Mouse (Mus musculus): ENCODE data around the gene Mesp2.

The Mesp2 gene

DNA sequence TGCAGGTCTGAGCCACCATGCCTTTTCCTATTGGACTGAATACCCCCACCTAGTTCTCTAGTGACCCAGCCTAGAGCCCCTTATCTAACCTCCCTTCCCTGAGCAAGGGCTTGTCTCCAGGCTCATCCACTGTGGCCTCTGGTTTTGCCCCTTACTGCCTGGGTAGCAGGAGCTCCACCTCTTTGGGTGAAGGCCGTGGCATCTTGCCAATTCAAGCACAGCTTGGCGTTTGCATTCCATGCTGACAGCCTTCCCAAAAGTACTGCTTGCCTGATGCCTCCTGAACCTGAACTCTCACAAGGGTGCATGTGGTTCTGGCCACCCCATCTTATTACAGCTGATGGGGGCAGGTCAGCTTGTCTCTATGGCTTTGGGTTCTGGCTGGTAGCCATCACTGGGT lies 6.6 kb upstream of the Mesp2 start:
- in situ Hi-C loops (cut with MboI), result no loop called here

DNA sequence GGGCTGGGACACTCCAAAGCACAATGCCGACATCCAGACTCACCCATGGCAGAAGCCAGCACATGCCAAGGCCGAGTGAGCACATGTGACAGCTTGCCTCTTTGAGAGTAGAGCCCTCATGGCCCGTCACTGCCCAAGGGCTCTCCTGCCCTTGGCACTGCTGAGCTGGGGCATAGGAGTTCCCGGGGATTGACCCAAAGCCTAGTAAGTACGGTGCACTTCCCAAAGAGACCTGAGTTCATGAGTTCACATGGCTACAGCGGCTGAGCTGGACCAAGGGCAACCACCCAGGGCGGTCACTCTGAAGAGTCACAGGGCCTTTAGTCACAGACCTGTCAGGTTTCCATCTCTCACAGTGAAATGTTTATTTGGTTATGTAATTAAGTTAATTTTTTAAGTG lies 2.0 kb upstream of the Mesp2 start:
- in situ Hi-C loops (cut with MboI), result no loop called here

DNA sequence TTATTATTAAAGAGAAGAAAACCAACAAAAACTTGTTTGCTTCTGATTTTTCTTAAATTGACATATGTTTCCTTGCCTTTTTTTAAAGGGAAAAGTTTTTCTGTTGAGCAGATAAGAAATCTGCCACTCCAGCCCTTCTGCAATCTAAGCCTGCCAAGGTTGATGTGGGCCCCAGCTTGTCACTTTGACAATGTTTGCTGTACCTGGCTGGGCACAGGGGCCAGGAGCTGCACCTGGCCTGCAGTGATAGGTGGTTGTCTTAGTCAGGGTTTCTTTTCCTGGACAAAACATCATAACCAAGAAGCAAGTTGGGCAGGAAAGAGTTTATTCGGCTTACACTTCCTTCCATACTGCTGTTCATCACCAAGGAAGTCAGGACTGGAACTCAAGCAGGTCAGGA lies 2.9 kb downstream of the Mesp2 start:
- in situ Hi-C loops (cut with MboI), result no loop called here

DNA sequence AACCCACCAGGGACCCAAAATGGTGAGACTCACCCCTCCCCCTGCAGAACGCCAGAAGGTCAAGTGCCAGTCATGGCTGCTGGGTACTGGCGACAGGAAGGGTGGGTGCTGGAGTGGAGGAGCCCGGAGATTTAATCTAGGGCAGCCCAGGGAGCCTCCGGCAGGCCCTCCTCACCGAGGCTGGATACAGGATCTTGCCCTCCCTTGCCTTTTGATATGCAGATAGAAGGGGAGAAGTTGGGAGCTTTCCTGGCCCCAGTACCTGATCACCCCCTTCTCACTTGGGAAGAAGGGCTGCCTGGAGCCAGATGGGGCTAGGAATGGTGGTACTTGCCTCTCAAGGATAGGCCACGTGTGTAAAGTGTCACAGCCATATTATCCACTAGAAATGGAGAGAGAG lies 7.8 kb downstream of the Mesp2 start:
- in situ Hi-C loops (cut with MboI), result no loop called here

DNA sequence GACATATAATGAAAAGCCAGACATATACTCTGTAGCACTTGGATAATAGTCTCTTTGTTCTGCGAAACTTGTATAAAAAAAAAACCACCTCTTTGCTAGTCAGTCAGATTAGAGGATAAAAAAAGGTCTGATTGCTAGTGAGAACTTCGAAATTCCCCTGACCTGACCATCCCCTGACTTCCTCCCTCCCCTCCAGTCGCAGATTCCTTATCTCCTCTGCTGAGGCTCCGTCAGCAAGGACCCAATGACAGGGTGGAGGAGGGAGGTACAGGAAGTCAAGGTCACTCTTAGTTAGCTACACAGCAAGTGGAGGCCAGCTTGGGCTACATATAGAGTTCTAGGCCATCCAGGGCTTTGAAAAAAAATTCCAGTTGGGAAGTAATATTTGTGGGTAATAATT lies 9.0 kb downstream of the Mesp2 start:
- in situ Hi-C loops (cut with MboI), result no loop called here

DNA sequence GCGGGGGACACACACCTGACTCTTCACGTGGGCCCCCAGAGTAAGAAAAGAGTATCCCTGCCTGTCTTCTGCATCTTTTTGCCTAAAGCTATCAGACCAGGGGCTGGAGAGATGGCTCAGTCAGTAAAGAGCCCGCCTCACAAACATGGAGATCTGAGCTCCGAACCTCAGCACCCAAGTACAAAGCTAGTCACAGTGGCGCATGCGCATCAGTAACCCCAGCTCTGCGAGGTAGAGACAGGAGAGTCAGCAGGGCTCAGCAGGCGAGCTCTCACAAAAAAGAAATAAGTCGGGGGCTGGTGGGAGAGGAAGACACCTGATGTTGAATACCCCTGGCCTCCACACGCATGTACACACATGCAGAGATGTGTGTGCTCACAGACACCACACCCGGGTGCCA lies 9.5 kb downstream of the Mesp2 start:
- in situ Hi-C loops (cut with MboI), result no loop called here

DNA sequence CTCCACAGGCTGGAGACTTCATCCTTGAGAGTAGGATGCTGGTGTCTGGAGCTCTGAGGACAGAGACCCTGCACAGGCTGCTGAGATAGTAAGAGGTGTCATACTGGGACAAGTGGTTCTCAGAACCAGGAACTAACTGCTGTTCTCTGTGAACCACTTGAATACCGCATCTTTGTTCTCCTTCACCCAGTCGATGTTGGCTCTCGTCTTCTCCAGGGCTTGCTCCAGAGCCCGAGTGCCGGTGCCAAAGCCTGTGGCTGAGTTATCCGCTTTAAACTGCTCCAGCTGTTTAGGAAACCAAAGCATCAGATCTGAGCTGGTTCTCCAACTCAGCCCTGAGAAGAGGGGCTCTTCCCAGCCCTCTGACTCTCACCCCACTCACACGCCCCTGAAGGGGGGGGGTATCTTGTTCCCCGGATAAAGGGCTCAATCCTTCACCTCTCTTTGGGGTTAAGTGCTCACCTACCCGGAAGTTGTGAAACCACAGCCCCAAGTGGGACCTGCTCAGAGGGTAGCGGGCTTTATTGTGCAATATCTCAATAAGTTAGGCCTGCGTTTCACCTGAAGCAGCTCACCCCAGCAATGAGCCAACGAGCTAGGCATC lies 11.7 kb downstream of the Mesp2 start:
- in situ Hi-C loops (cut with MboI), result no loop called here

DNA sequence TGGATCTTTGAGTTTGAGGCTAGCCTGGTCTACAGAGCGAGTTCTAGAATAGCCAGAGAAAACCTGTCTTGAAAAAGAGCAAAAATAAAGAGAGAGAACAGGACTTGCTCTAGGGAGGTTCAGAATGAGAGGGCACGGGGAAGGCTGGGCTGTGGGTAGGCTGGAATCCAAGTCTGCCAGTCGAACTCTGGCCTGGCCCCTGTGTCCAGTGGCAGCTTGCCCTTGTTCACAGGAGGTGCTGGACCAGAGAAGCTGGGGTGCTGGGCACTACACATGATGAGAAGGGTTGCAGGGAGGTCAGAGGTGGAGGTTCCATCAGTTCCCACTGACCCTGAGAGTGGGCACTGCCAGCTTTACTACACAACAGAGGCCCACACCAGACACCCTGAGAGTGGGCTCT lies 17.8 kb downstream of the Mesp2 start:
- in situ Hi-C loops (cut with MboI), result no loop called here

DNA sequence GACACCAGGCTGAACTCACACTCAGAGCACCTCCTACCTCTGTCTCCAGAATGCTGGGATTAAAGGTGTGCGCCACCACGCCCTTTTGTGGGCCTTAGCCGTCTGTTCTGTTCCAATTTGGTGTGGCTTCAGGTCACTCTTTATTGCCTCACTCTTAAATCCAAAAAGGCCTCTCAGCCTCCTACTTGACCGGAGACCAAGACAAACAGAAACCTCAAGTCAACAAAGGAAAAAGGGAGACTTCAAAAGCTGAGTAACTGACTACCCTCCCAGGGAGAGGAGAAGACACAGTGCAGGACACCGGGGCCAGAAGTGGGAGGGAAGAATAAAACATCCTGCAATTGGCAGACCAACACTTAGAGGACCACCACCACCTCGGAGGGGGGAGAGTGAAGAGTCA lies 20.6 kb downstream of the Mesp2 start:
- in situ Hi-C loops (cut with MboI), result no loop called here

DNA sequence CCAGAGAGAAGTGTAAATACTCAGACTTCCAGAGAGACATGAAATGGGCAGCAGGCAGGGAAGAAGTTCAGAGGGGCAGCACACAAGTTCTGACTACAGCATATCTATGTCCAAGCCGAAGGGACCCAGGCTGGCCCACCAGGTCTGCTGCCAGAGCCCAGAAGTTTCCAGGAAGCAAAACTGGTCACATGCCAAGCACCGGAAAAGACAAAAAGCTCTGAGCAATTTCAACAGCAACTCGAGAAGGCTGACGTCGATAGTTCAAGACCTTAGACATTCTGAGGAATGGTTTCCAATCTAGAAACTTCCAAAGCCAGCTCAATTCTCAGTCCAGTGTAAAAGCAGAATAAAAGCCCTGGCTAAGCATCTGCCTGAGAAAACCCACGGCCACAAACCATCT lies 21.1 kb downstream of the Mesp2 start:
- in situ Hi-C loops (cut with MboI), result no loop called here

DNA sequence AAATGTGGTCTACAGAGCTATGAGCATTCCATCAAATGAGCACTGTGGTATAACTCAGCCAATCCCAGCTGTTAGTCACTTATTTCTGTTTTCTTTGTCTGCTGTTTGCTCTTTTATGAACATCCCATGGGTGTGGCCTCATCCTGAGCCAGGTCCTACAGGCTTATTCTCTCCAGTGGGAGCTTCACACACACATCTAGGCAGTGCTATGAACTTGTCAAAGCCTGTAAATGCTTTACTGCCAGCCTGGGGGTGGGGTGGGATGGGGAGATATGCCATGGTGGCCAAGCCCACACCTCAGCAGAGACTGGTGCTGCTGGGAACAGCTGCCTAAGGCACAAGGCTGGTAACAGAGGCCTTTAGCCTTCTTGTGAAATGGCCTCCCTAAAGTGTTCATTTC lies 22.5 kb downstream of the Mesp2 start:
- in situ Hi-C loops (cut with MboI), result no loop called here

DNA sequence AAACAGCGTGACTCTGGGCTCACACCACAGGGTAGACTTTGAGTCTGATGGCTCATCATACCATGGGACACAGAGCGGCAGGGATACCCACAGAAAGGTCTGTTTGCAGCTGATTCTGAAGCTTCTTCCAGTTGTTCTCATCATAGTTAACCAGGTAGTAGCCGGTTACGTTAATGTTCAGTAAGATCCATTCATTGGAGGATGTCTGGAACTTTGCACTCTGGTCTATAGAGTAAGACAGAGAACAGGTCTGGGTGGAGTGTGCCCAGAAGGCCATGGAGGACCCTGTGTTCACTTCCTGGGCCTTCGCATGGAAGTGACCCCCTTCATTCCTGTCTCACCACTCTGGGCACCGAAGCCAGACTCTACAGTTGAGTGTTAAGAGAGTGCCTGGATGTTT lies 24.7 kb downstream of the Mesp2 start:
- in situ Hi-C loops (cut with MboI), result no loop called here

DNA sequence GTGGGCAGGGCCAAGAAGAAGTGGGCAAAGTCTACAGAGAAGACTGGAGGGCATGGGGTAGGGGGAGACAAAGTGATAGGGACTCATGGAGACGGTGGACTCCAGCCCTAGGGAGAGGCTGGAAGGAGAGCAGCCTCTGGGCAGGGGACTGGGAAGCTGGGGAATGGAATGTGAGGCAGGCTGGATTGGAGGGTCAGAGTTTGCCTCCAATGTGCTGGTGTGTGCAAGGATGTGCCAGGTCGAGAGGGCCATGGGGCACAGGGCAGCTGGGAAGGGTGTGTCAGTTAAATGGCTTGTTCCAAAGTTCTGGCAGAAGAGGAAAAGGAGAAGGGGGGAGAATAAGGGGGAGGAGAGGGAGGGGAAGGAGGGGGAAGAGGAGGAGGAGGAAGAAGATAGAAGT lies 26.7 kb downstream of the Mesp2 start:
- in situ Hi-C loops (cut with MboI), result no loop called here

DNA sequence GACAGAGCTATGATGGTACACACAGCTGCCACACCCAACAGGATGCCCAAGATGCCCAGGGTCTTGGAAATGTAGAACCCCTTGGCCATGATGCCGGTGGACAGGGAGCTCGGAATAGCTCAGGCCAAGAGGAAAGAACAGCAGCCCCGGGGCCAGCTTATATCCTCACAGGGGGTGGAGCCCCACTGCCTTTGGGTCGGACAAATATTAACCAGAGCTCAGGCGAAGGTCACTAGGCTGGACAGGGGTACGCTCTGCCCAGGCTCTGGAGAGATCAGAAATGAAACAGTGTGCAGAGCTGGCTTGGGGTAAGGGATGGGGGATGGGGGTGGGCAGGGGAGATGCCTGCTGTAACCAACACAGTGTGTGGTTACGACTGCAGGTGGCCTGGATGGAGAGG lies 31.6 kb downstream of the Mesp2 start:
- in situ Hi-C loops (cut with MboI), result no loop called here

DNA sequence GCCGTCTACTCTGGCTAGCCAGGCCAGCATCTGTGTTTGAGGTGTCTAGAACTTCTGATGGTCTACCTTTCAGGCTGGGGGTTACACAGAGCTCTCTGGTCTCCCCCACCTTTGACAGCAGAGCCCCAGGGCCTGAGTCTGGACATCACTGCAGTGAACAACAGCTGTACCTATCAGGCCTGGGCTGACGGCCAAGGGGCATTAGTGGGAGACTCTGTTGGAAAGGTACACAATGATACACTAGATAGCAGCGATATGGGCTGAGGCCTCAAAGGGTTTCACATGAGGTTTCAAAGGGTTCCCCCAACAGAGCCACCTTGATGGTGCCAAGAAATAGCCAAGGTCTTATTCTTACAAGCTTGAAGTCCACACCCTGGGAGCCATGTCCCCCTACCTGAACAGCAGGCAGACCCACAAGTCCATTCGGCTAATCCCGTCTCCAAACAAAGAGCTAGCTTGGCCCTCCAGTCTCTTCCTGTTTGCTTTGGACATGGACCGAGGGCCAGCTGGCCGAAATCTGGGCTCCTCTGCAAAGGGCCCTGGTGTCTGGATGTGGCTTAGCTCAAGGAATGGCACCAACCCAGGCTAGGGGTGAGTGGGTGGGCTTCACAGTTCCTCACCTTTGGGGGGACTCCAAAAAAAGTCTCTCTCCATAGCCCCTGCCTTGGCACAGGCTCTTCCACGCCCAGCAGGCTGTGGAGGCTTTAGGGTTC lies 33.7 kb downstream of the Mesp2 start:
- in situ Hi-C loops (cut with MboI), result no loop called here

DNA sequence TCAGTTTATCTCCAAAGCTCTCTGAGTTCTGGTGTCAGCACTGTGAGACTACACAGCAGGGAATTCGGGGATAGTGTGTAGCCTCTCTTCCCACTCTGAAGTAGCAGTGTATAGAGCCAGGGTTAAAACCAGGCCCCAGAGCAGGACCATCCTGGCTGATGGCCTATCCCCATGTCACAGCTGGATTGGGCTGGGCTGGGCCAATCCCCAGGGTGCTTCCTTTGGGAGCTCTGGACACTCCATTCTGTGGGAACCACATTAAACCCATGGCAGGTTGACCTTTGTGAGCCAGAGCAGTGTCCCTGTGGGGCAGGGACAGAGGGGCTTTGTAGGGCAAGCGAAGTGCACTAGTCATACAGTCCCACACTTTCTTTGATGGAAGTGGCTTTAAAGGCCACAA lies 35.8 kb downstream of the Mesp2 start:
- in situ Hi-C loops (cut with MboI), result no loop called here

DNA sequence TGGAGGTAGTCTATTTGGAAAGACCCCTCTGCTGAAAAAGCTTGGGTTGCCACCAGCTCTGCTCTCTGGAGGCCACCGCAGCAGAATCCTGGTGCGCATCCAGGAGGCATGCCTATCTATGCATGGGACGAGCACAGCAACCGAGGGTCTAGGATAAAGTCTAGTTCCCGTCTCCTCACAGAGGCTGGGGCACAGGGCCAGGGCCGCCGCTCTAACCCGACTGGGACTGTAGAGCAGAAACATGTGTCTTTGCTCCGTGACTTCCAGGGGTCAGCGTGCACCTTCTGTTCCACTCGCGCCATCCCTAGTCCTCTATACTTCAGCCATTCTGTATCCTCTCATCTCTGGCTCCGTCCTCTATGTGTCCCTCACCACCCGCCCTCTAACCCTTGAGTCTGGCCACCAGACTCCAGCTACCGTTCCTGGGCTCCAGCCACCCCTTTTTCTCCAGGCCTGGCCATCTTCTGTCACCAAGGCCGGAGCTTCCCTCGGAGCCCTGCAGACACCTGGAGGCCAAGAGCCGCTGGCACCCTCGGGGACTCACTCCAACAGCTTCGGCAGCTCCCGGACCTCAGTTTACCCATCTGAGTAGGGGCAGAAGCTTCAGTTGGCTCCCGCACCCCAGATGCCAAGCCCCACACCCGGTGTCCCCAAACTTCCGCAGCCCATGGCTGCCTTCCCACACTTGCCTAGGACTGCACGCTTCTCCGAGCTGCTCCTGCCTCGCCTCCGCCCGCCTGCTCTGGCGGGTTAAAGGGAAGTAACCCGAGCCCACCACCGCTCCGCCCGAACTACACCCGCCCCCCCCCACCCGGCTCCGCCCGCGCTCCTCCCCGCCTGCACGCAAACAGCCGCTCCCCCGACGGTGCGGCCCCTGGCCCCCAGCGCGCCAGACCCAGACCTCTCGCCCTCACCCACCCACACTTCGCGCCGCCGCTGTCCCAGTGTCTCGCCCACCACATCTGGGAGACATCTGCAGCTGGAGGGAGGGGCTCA lies 37.2 kb downstream of the Mesp2 start:
- in situ Hi-C loops (cut with MboI), result no loop called here

DNA sequence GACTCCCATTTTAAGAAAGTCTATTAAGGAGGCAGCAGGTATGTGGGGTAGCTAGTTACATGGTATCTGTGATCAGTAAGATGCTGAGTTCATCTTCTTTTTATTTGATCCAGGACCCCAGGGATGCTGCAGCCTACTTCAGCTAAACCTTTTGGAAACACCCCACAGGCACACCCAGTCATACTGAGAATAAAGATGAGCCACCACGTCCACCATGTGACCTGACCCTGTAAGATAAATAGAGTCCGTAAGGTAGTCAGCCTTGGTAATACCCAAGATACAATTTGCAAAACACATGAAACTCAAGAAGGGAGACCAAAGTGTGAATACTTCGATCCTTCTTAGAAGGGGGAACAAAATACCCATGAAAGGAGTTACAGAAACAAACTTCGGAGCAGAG lies 45.8 kb downstream of the Mesp2 start:
- in situ Hi-C loops (cut with MboI), result no loop called here

DNA sequence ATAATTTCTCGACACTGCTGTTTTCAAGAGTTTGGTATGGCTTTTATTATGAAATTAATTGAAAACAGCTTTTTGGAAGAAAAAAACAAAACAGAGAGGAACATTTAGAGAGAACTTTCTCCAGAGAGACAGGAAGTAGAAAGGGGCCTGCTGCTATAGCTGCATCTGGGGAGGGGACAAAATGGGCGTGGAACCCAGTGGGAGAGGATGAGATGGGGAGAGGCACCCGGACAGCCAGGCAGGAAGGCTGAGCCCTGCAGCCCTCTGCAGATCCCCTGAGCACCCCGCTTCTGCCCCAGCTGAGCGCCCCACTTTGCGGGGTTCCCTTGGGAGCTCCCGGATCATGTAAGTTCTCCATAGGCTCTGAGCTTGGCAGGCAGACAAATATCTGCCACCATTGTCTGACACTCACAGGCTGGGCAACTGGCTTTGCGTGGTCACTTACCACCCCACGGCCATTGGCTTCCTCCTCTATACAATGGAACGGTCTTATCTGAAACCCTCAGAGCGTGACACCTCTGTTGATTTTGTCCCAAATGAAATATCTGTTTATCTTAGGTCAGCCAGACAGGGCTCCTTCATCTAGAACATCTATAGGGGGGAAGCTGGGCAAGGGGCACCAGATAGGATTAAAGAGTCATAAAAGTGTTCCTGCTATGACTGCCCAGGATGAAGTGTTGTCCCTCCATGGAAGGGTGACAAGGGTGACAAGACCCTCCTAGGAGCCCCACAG lies 47.8 kb downstream of the Mesp2 start:
- in situ Hi-C loops (cut with MboI), result no loop called here

DNA sequence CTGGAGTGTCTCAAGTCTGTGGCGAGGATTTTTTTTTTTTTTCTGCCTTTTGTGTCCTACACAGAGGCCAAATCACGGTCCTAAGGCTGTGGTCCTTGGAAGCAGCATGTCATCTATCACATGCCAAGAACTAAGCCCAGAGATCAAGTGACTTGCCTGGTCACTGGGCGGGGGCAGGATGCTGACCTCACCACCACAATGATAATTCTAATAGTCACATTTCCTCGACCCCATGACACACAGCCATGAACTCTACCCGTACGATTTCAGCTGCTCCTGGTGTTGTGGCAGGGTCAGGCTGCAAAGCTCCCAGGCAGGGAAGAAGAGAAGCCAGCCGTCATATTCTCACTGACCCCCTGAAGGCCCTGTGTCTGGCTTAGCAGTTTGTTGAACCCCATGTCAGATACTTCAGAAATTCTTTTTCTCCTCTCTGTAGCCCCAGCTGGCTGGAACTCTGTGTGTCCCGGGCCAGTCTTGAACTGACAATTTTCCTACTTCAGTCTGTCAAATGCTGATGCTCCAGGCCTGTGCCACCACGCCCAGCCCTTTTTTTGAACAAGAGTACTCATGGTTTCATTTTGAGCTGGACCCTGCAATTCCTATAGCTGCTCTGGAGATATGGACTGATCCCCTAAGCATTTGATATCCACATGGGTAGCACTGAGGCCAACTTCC lies 48.6 kb downstream of the Mesp2 start:
- in situ Hi-C loops (cut with MboI), result no loop called here

DNA sequence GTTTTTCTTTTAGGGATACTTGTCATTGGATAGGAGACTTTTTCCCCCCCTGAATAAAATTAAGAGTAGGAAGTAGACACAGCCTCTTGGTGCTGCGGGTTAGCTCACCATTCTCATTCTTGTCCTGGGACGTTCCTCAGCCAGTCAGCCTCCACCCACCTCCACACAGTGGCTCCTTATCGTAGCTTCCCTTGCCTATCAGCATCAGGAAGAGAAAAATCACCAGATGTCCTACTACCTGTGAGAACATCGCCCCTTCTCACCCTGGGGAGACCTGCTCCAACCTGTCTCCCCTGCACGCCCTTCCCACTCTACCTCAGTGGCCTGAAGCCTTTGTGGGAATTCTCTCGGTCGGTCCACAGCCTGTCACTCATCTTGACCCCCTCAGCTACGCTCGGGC lies 50.3 kb downstream of the Mesp2 start, which contains the start of gene Anpep:
Anpep (minus strand) TSS at position 249 of the 400 bp plus-strand sequence.
- in situ Hi-C loops (cut with MboI), result no loop called here

DNA sequence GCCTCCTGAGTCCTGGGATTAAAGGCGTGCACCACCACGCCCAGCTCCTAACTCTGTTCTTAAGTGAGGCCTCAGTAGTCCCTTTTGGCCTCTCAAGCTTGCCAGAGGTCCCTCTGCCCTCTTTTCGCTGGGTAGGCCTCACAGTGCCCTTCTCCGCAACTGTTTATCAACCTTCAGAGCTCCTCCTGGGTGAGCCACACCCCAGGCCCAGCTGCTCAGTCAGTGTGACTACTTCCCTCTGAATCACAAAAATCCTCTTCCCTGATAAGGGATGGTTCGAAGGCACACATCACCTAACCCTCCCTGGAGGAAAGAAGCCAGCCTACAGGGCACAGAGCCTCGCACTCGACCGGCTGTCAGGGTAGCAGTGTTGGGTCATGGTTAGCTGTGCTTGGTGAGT lies 51.3 kb downstream of the Mesp2 start:
- in situ Hi-C loops (cut with MboI), result no loop called here
